Comparison of ENCODE assay signal across 10 mouse cellular contexts in the genomic region with DNA sequence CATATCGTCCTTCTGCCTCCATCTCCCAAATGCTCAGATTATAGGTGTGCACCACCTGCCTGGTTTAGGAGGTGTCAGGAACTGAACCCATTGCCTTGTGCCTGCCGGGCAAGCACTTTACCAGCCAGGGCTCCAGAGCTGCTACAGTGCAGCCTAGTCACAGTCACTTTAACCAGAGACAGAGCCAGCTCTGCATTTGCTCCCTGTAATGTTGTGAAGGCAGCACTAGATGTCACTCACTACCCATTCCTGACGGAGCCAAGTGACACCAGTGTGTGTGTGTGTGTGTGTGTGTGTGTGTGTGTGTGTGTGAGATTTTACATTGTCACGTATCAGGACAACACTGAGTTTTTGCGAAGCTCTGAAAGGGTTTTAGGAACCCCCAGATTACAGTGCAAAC. TPM values are rescaled to one million over a fixed set of nuclear protein-coding genes. Genes with fewer than 3 reads are reported as not detected.
DNase-seq lines count a peak whose midpoint lies in the region; ATAC-seq lines count a peak whose summit lies in the region.
"Had no signal": no experiment of that assay in that cellular context is flagged by ENCODE, and none has a peak within 500 bp of the region (broad histone marks: within the 10 kb centered on the region; RNA-seq: fewer than 3 reads in every experiment).

No protein-coding gene starts in this region.

- H3K27ac ChIP-seq in kidney, embryonic 16.5 days (ENCODE audit: low read length): no peak overlapping the region
- no peak overlapping the region for H3K27ac ChIP-seq in kidney, embryonic 15.5 days
- H3K27ac ChIP-seq: macrophage had no signal

- H3K9me3 ChIP-seq in kidney, embryonic 16.5 days (ENCODE audit: low read length): no peaks in the 10 kb centered on the region
- H3K9me3 ChIP-seq in kidney, embryonic 15.5 days (replicated peaks): no peaks in the 10 kb centered on the region

- peak; percentile 30 for DNase-seq in kidney, adult 9 months
- peak; percentile 65 for DNase-seq in NIH3T3 (ENCODE audit: low read depth)
- peak; percentile 54 for DNase-seq in embryo, embryonic 10.5 days (ENCODE audit: low spot score)
- DNase-seq in lung, postnatal 10 days: peak; percentile 69
- peak; percentile 9 for DNase-seq in yolk sac, embryonic 10.5 days (ENCODE audit: low spot score)
- no peak for DNase-seq in spleen, adult 18-20 months

- H3K36me3 ChIP-seq in kidney, embryonic 16.5 days (ENCODE audit: insufficient read depth, low read length): no peaks in the 10 kb centered on the region
- no peaks in the 10 kb centered on the region for H3K36me3 ChIP-seq in kidney, embryonic 15.5 days

- 45% methylated on average over 5 of the region's 5 CpGs for WGBS in kidney, embryonic 16.5 days
- WGBS in kidney, embryonic 15.5 days: 46% methylated on average over 5 of the region's 5 CpGs

- H3K4me1 ChIP-seq in kidney, embryonic 16.5 days (ENCODE audit: insufficient read depth, low read length): no peaks in the 10 kb centered on the region; the same call in 1 of the 2 replicates
- no peaks in the 10 kb centered on the region for H3K4me1 ChIP-seq in kidney, embryonic 15.5 days

- H3K27me3 ChIP-seq in kidney, embryonic 16.5 days (ENCODE audit: insufficient read depth, low read length): no peaks in the 10 kb centered on the region
- H3K27me3 ChIP-seq in kidney, embryonic 15.5 days: no peaks in the 10 kb centered on the region

- ATAC-seq in kidney, embryonic 16.5 days (ENCODE audit: low FRiP score, low TSS enrichment): no peak
- ATAC-seq in kidney, embryonic 15.5 days (replicated peaks; ENCODE audit: low FRiP score): 0 out of 2 replicates have a peak, but pooled peaks have one; percentile 45

- H3K4me2 ChIP-seq in kidney, embryonic 16.5 days (replicated peaks; ENCODE audit: low read depth, low read length): no peak overlapping the region
- H3K4me2 ChIP-seq in kidney, embryonic 15.5 days: no peak overlapping the region

- H3K9ac ChIP-seq in kidney, embryonic 16.5 days (replicated peaks; ENCODE audit: low read length): no peak overlapping the region
- no peak overlapping the region for H3K9ac ChIP-seq in kidney, embryonic 15.5 days

- H3K4me3 ChIP-seq in kidney, embryonic 16.5 days (ENCODE audit: low read length): no peak overlapping the region
- no peak overlapping the region for H3K4me3 ChIP-seq in kidney, embryonic 15.5 days (replicated peaks)
- H3K4me3 ChIP-seq: erythroblast, embryonic 14.5 days had no signal

RNA-seq across cellular contexts. Expression of gene Adgrf3, which starts 4.0 kb away (rescaled TPM):
- polyA plus RNA-seq in kidney, embryonic 16.5 days (2015; fragmentation: Nextera tagmentation; extraction: Ambion mirVana): 0.15 and 0.40 TPM in 2 replicates
- polyA plus RNA-seq in kidney, embryonic 15.5 days (2015; fragmentation: Nextera tagmentation; extraction: Ambion mirVana): 0.17 and 0.26 TPM in 2 replicates
- polyA plus RNA-seq: erythroblast, embryonic 14.5 days; macrophage had no signal

RNA-seq across cellular contexts. Expression of gene Selenoi, which starts 30.9 kb away (rescaled TPM):
- polyA plus RNA-seq in kidney, embryonic 16.5 days (2015; fragmentation: Nextera tagmentation; extraction: Ambion mirVana): 14.5 and 18.2 TPM in 2 replicates
- 14.0 and 14.3 TPM in 2 replicates for polyA plus RNA-seq in kidney, embryonic 15.5 days (2015; fragmentation: Nextera tagmentation; extraction: Ambion mirVana)

RNA-seq across cellular contexts. Expression of gene Hadhb, which starts 46.5 kb away (rescaled TPM):
- 169 and 194 TPM in 2 replicates for polyA plus RNA-seq in kidney, embryonic 16.5 days (2015; fragmentation: Nextera tagmentation; extraction: Ambion mirVana)
- polyA plus RNA-seq in kidney, embryonic 15.5 days (2015; fragmentation: Nextera tagmentation; extraction: Ambion mirVana): 157 TPM in 2 replicates

RNA-seq across cellular contexts. Expression of gene Hadha, which starts 46.6 kb away (rescaled TPM):
- polyA plus RNA-seq in kidney, embryonic 16.5 days (2015; fragmentation: Nextera tagmentation; extraction: Ambion mirVana): 170 and 179 TPM in 2 replicates
- polyA plus RNA-seq in kidney, embryonic 15.5 days (2015; fragmentation: Nextera tagmentation; extraction: Ambion mirVana): 149 and 156 TPM in 2 replicates

Comparison
In these comparisons a context has a peak if more than half of its experiments do, and no peak if none do; other contexts are left out.
1. DNase-seq: peak in kidney, adult 9 months (single experiment), NIH3T3 (single experiment), embryo, embryonic 10.5 days (single experiment), lung, postnatal 10 days (single experiment) and yolk sac, embryonic 10.5 days (single experiment); none in spleen, adult 18-20 months (0 of 2).